Mouse (Mus musculus) cerebellum, adult 2 months (tissue): ENCODE data around the gene Gm11037. TPM values are rescaled to one million over a fixed set of nuclear protein-coding genes. Genes with fewer than 3 reads are reported as not detected.
"Not testable (repeated sequence)": the region's sequence is repeated elsewhere in the genome, so short reads cannot be mapped to it uniquely, and the experiment has no call there.

Experiments
- DNase-seq, 2 experiments: peaks; one replicate each; pipeline ENCODE4 v3.0.0; 2021
- H3K27ac ChIP-seq: fragments of 200-500 bp; 2 replicates; pipeline ENCODE4 v1.5.1; 2012; ENCODE audit warnings: low read length, control low read depth, inconsistent platforms; ENCODE audit not compliant: insufficient read depth
- H3K27me3 ChIP-seq: fragments of 200-500 bp; 2 replicates; pipeline ENCODE4 v1.6.1; 2012; ENCODE audit warnings: inconsistent platforms, mild to moderate bottlenecking, low read length, moderate library complexity; ENCODE audit not compliant: control insufficient read depth, insufficient read depth
- H3K4me1 ChIP-seq: fragments of 200-500 bp; 2 replicates; pipeline ENCODE4 v1.6.1; 2011; ENCODE audit warnings: low read length; ENCODE audit not compliant: control insufficient read depth, insufficient read depth
- H3K4me3 ChIP-seq: fragments of 200-500 bp; replicated peaks from 2 replicates; pipeline ENCODE3; 2011; ENCODE audit warnings: mild to moderate bottlenecking, low read depth, low read length, control low read depth; ENCODE audit not compliant: insufficient read depth
- CTCF ChIP-seq: fragments of 200-500 bp; IDR thresholded peaks from 2 replicates; pipeline ENCODE4 v1.5.1; 2011; ENCODE audit warnings: low read depth, mild to moderate bottlenecking, control low read depth, low read length, moderate library complexity, borderline replicate concordance; ENCODE audit not compliant: insufficient read depth
- POLR2A ChIP-seq: fragments of 200-500 bp; IDR thresholded peaks from 2 replicates; pipeline ENCODE4 v1.6.1; 2011; ENCODE audit warnings: low read length, control low read depth, borderline replicate concordance; ENCODE audit not compliant: insufficient read depth
- WGBS: fragments of 180-500 bp; shearing (Covaris S2); methylation state at CpG from one replicate; pipeline ENCODE4 v1.1.7; 2018; 5-methylcytosine and 5-hydroxymethylcytosine counted together
- polyA plus RNA-seq: library from polyadenylated mRNA; depleted of rRNA; stranded (reverse); fragments of >200 nt; gene quantifications from 2 replicates; pipeline ENCODE4 v1.2.3, GENCODE M21; 2012

The Gm11037 gene
- polyA plus RNA-seq, 1 experiment, result not detected

- Histone ChIP-seq H3K27me3 (no peaks in the 10 kb centered on the region), H3K27ac (no peak overlapping the region), H3K4me3 (no peak overlapping the region), H3K4me1 (no peaks in the 10 kb centered on the region)
- 36% methylated on average over 9 of the region's 9 CpGs for whole genome bisulfite sequencing
- TF ChIP-seq POLR2A (no peak), CTCF (no peak)
- DNase-seq, result no peak
Measured at GRCm38 (mm10) chr2:131096101-131096795, 37.0 kb upstream of the Gm11037 start.

GRCm38 (mm10) chr2:131097087-131097486 is 36.2 kb upstream of the Gm11037 start:
- DNase-seq, result no peak
- TF ChIP-seq CTCF (no peak), POLR2A (no peak)
- no peak overlapping the region for H3K4me3 ChIP-seq
- H3K4me1 ChIP-seq, result no peaks in the 10 kb centered on the region
- H3K27ac ChIP-seq, result no peak overlapping the region
- H3K27me3 ChIP-seq, result no peaks in the 10 kb centered on the region
- 83% methylated on average over 4 of the region's 4 CpGs for WGBS

- Histone ChIP-seq H3K27ac (no peak overlapping the region), H3K4me3 (no peak overlapping the region), H3K4me1 (no peaks in the 10 kb centered on the region), H3K27me3 (no peaks in the 10 kb centered on the region)
- 45% methylated on average over 3 of the region's 3 CpGs for WGBS
- DNase-seq, result no peak
- no peak for TF ChIP-seq POLR2A
- no peak for TF ChIP-seq CTCF
Measured at GRCm38 (mm10) chr2:131101530-131101929, 31.8 kb upstream of the Gm11037 start.

GRCm38 (mm10) chr2:131104021-131104420 is 29.3 kb upstream of the Gm11037 start:
- H3K27ac ChIP-seq, result no peak overlapping the region
- H3K27me3 ChIP-seq, result no peaks in the 10 kb centered on the region
- no peaks in the 10 kb centered on the region for H3K4me1 ChIP-seq
- 90% methylated on average over 4 of the region's 4 CpGs for WGBS
- TF ChIP-seq POLR2A (no peak), CTCF (no peak)
- DNase-seq, result no peak
- H3K4me3 ChIP-seq, result no peak overlapping the region

GRCm38 (mm10) chr2:131105061-131105460 is 28.2 kb upstream of the Gm11037 start:
- 60% methylated on average over 4 of the region's 4 CpGs for WGBS
- not testable (repeated sequence) for H3K27ac ChIP-seq, H3K27me3 ChIP-seq, DNase-seq, H3K4me3 ChIP-seq, H3K4me1 ChIP-seq

GRCm38 (mm10) chr2:131105989-131106388 is 27.3 kb upstream of the Gm11037 start:
- no peak for DNase-seq
- no peaks in the 10 kb centered on the region for H3K4me1 ChIP-seq
- WGBS, result 88% methylated on average over 5 of the region's 5 CpGs
- no peaks in the 10 kb centered on the region for H3K27me3 ChIP-seq
- no peak for TF ChIP-seq POLR2A
- no peak for TF ChIP-seq CTCF
- no peak overlapping the region for H3K27ac ChIP-seq
- H3K4me3 ChIP-seq, result no peak overlapping the region

- TF ChIP-seq CTCF (no peak), POLR2A (no peak)
- Histone ChIP-seq H3K27me3 (no peaks in the 10 kb centered on the region), H3K27ac (no peak overlapping the region), H3K4me3 (no peak overlapping the region), H3K4me1 (no peaks in the 10 kb centered on the region)
- 74% methylated on average over 2 of the region's 2 CpGs for WGBS
- no peak for DNase-seq
Measured at GRCm38 (mm10) chr2:131118968-131119574, 14.2 kb upstream of the Gm11037 start.

DNA sequence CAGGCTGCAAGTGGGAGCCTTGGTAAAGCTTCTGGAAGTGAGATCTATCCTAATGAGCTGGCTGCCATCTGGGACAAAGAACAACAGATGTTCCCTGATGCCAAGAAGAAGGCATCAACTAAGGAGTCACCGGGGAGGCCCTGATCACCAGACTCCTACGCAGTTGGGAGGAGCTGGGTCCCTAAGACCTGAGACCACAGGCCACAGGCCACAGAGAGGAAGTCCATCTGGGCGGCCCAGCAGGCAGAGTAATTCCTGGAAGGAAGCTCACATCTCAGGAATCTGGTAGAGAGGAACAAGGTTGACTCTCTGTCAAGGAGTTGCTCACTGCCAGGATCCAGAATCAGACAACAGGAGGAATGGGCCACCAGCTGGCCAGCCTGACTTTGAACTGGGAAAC is 9.1 kb upstream of the Gm11037 start:
- no peak overlapping the region for H3K27ac ChIP-seq
- 38% methylated on average over 3 of the region's 3 CpGs for WGBS
- no peak overlapping the region for H3K4me3 ChIP-seq
- no peaks in the 10 kb centered on the region for H3K27me3 ChIP-seq
- no peak for TF ChIP-seq POLR2A
- no peak for DNase-seq
- H3K4me1 ChIP-seq, result no peaks in the 10 kb centered on the region
